Mouse (Mus musculus) monocyte, adult 59 days (primary cell): ENCODE measurements around the gene Fam124a. TPM values are rescaled to one million over a fixed set of nuclear protein-coding genes. Genes with fewer than 3 reads are reported as not detected.

Source experiments
- total RNA-seq, 2 experiments: library from RNA; stranded (reverse); gene quantifications; one replicate each; pipeline ENCODE4 v1.2.4; 2023

Fam124a gene
- not detected for total RNA-seq

DNA sequence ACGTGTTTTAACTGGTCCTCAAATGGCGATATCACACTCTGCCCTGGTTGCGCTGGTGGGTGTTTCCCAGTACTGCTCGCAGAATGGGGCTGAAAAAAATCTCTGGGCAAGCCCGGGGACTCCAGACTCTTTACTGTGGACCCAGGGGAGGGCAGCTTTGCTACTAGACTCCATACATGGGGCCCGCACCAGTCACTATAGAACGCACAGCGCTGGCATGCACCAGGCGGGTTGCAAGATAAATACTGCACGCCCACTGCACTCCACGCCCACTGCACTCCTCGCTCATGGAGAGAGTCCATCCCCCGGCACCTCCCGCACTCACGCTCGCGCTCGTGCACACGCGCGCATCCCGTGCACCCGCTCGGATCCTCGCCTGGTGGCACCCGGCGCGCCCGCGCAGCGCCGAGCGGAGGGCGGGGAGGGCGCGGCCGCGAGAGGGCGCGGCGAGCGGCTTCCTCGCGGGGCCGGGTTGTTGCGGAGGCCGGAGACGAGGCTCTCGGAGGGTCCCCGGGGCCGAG lies at the start of gene Fam124a:
Fam124a (plus strand) TSS at position 429 of the 521 bp plus-strand sequence.

DNA sequence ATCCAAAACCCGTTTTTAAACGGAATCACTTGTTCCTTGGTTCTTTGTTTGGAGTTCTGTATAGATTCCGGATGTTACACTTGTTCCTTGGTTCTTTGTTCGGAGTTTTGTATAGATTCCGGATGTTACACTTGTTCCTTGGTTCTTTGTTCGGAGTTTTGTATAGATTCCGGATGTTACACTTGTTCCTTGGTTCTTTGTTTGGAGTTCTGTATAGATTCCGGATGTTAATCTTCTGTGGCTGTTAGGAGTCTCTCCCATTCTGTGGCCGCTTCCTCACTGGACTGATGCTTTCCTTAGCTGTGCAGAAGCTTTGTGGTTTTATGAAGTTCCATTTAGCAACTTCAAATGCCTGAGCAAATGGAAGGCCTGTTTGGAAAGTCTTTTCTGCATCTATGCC lies 11.3 kb downstream of the Fam124a start, which contains the start of gene Gm4131:
Gm4131 (minus strand) TSS at position 101 of the 400 bp plus-strand sequence.

Other genes with a start within 250 kb of the Fam124a start
- not detected for gene Gucy1b2, start 99.4 kb upstream of the Fam124a start, total RNA-seq
- not detected for gene Gm4131, start 11.2 kb downstream of the Fam124a start, total RNA-seq
- gene Serpine3, start 107.9 kb downstream of the Fam124a start, total RNA-seq: not detected
- gene Ints6, start 205.4 kb downstream of the Fam124a start, total RNA-seq: 10 to 100 TPM; 47.2 to 61.1 TPM